11 mouse cellular contexts compared by ENCODE assay signal in genomic region chr2:172468346-172468819, GRCm38 (mm10). TPM values are rescaled to one million over a fixed set of nuclear protein-coding genes. Genes with fewer than 3 reads are reported as not detected.
A peak's percentile ranks its signal among the peaks of the same experiment; 100 is the strongest.
DNase-seq lines count a peak whose midpoint lies in the region; ATAC-seq lines count a peak whose summit lies in the region.
"Had no signal": no experiment of that assay in that cellular context is flagged by ENCODE, and none has a peak within 500 bp of the region (broad histone marks: within the 10 kb centered on the region; RNA-seq: fewer than 3 reads in every experiment).

No protein-coding gene starts in this region.

- no peak overlapping the region for H3K4me3 ChIP-seq in hindbrain, embryonic 13.5 days
- H3K4me3 ChIP-seq in hindbrain, embryonic 11.5 days (ENCODE audit: low read depth, low read length) = no peak overlapping the region
- H3K4me3 ChIP-seq in hindbrain, embryonic 15.5 days = no peak overlapping the region
- H3K4me3 ChIP-seq in liver, embryonic 12.5 days = no peak overlapping the region

- H3K4me1 ChIP-seq in hindbrain, embryonic 13.5 days (replicated peaks) = peaks cover 8% of the 10 kb centered on the region; the same call in 1 of the 2 replicates
- H3K4me1 ChIP-seq in hindbrain, embryonic 11.5 days (replicated peaks; ENCODE audit: control insufficient read depth, insufficient read depth, low read length) = no peaks in the 10 kb centered on the region
- peaks cover 9% of the 10 kb centered on the region; the same call in 1 of the 2 replicates for H3K4me1 ChIP-seq in hindbrain, embryonic 15.5 days (replicated peaks)
- no peaks in the 10 kb centered on the region for H3K4me1 ChIP-seq in liver, embryonic 12.5 days

- no peak for DNase-seq in hindbrain, embryonic 11.5 days (ENCODE audit: low spot score)
- peak; percentile 88 for DNase-seq in adrenal gland, adult 8-10 months
- DNase-seq in ovary, adult 18-20 months (ENCODE audit: low spot score) = peak; percentile 28
- DNase-seq in gastrocnemius, postnatal 14 days = no peak

- intact Hi-C loops in gastrocnemius, postnatal 14 days (cut with DNase I; ENCODE audit: low total_unique reads) = no loop called here

- no peaks in the 10 kb centered on the region for H3K9me3 ChIP-seq in hindbrain, embryonic 13.5 days
- H3K9me3 ChIP-seq in hindbrain, embryonic 11.5 days (ENCODE audit: control insufficient read depth, low read length) = no peaks in the 10 kb centered on the region
- no peaks in the 10 kb centered on the region for H3K9me3 ChIP-seq in hindbrain, embryonic 15.5 days
- H3K9me3 ChIP-seq in liver, embryonic 12.5 days (replicated peaks) = no peaks in the 10 kb centered on the region

- no peak overlapping the region; the same call in 1 of the 2 replicates for H3K9ac ChIP-seq in hindbrain, embryonic 13.5 days
- no peak overlapping the region for H3K9ac ChIP-seq in hindbrain, embryonic 11.5 days (ENCODE audit: low read depth, low read length)
- no peak overlapping the region for H3K9ac ChIP-seq in hindbrain, embryonic 15.5 days
- H3K9ac ChIP-seq in liver, embryonic 12.5 days = no peak overlapping the region

- H3K4me2 ChIP-seq in hindbrain, embryonic 13.5 days = no peak overlapping the region
- no peak overlapping the region for H3K4me2 ChIP-seq in hindbrain, embryonic 11.5 days (replicated peaks; ENCODE audit: low read depth, low read length)
- H3K4me2 ChIP-seq in hindbrain, embryonic 15.5 days = no peak overlapping the region
- H3K4me2 ChIP-seq in liver, embryonic 12.5 days = no peak overlapping the region

- H3K27me3 ChIP-seq in hindbrain, embryonic 13.5 days = no peaks in the 10 kb centered on the region
- no peaks in the 10 kb centered on the region for H3K27me3 ChIP-seq in hindbrain, embryonic 11.5 days (ENCODE audit: control insufficient read depth, insufficient read depth, low read length)
- no peaks in the 10 kb centered on the region for H3K27me3 ChIP-seq in hindbrain, embryonic 15.5 days
- no peaks in the 10 kb centered on the region for H3K27me3 ChIP-seq in liver, embryonic 12.5 days (replicated peaks)

- 68% methylated on average over 11 of the region's 11 CpGs for WGBS in hindbrain, embryonic 13.5 days
- WGBS in hindbrain, embryonic 11.5 days = 80% methylated on average over 11 of the region's 11 CpGs
- WGBS in hindbrain, embryonic 15.5 days = 61% methylated on average over 11 of the region's 11 CpGs
- 89% methylated on average over 11 of the region's 11 CpGs for WGBS in liver, embryonic 12.5 days (ENCODE audit: insufficient replicate concordance)

- ATAC-seq in hindbrain, embryonic 13.5 days (ENCODE audit: low FRiP score) = peak; percentile 62
- ATAC-seq in hindbrain, embryonic 11.5 days (ENCODE audit: low FRiP score) = no peak
- ATAC-seq in hindbrain, embryonic 15.5 days (ENCODE audit: low FRiP score, low read depth) = peak; percentile 77
- ATAC-seq in liver, embryonic 12.5 days = no peak
- no peak for ATAC-seq in erythroblast, adult 5-6 weeks (replicated peaks; ENCODE audit: low FRiP score, poor library complexity, severe bottlenecking)

- peaks cover 67% of the 10 kb centered on the region for H3K36me3 ChIP-seq in hindbrain, embryonic 13.5 days
- H3K36me3 ChIP-seq in hindbrain, embryonic 11.5 days (ENCODE audit: control insufficient read depth, insufficient read depth, low read length) = no peaks in the 10 kb centered on the region; the same call in 1 of the 2 replicates
- H3K36me3 ChIP-seq in hindbrain, embryonic 15.5 days = peaks cover 35% of the 10 kb centered on the region
- peaks cover 67% of the 10 kb centered on the region for H3K36me3 ChIP-seq in liver, embryonic 12.5 days

- H3K27ac ChIP-seq in hindbrain, embryonic 13.5 days = no peak overlapping the region
- H3K27ac ChIP-seq in hindbrain, embryonic 11.5 days (ENCODE audit: low read depth, low read length) = no peak overlapping the region
- no peak overlapping the region for H3K27ac ChIP-seq in hindbrain, embryonic 15.5 days (replicated peaks)
- H3K27ac ChIP-seq in liver, embryonic 12.5 days = no peak overlapping the region

RNA-seq across cellular contexts. Expression of gene Fam209, which starts 3.9 kb away (rescaled TPM):
- 0.40 TPM in 1 of 2 replicates, not detected in the other for polyA plus RNA-seq in hindbrain, embryonic 13.5 days (2015; fragmentation: Nextera tagmentation; extraction: Ambion mirVana)
- polyA plus RNA-seq in hindbrain, embryonic 11.5 days (2014; fragmentation: Nextera tagmentation; extraction: Ambion mirVana) = 0.31 TPM in 1 of 2 replicates, not detected in the other
- under 1 TPM in 1 of 4 experiments, not detected in 3; 0.38 TPM for total RNA-seq in adrenal gland, adult 8-10 months (2022)
- polyA plus RNA-seq in hindbrain, embryonic 15.5 days (2015; fragmentation: Nextera tagmentation; extraction: Ambion mirVana) = 0.64 TPM in 1 of 2 replicates, not detected in the other
- under 1 TPM in 1 of 2 experiments, not detected in 1; 0.58 TPM for total RNA-seq in gastrocnemius, postnatal 14 days (2021)
- polyA plus RNA-seq in liver, embryonic 12.5 days (2016; fragmentation: Nextera tagmentation; extraction: Ambion mirVana) = 0.20 TPM in 1 of 2 replicates, not detected in the other
- total RNA-seq in erythroblast, adult 5-6 weeks (2015; ENCODE audit: low replicate concordance) = not detected in 2 replicates
- not detected in 2 replicates for total RNA-seq in erythroblast, adult 5-6 weeks (2017; ENCODE audit: low replicate concordance)
- total RNA-seq: left cerebral cortex, postnatal 25 days had no signal
- polyA plus RNA-seq: neural tube, embryonic 11.5 days had no signal

RNA-seq across cellular contexts. Expression of gene Gcnt7, which starts 10.0 kb away (rescaled TPM):
- 1.6 and 1.9 TPM in 2 replicates for polyA plus RNA-seq in hindbrain, embryonic 13.5 days (2015; fragmentation: Nextera tagmentation; extraction: Ambion mirVana)
- polyA plus RNA-seq in hindbrain, embryonic 11.5 days (2014; fragmentation: Nextera tagmentation; extraction: Ambion mirVana) = 0.56 and 0.97 TPM in 2 replicates
- total RNA-seq in adrenal gland, adult 8-10 months (2022) = not detected
- 1.6 and 1.8 TPM in 2 replicates for polyA plus RNA-seq in hindbrain, embryonic 15.5 days (2015; fragmentation: Nextera tagmentation; extraction: Ambion mirVana)
- total RNA-seq in gastrocnemius, postnatal 14 days (2021) = not detected
- 0.98 and 1.1 TPM in 2 replicates for polyA plus RNA-seq in liver, embryonic 12.5 days (2016; fragmentation: Nextera tagmentation; extraction: Ambion mirVana)
- not detected in 2 replicates for total RNA-seq in erythroblast, adult 5-6 weeks (2015; ENCODE audit: low replicate concordance)
- total RNA-seq in erythroblast, adult 5-6 weeks (2017; ENCODE audit: low replicate concordance) = 1.1 TPM in 1 of 2 replicates, not detected in the other
- total RNA-seq: gastrocnemius, postnatal 4 days; left cerebral cortex, postnatal 25 days had no signal

RNA-seq across cellular contexts. Expression of gene Rtf2, which starts 28.0 kb away (rescaled TPM):
- polyA plus RNA-seq in hindbrain, embryonic 13.5 days (2015; fragmentation: Nextera tagmentation; extraction: Ambion mirVana) = 99.8 and 102 TPM in 2 replicates
- 95.5 and 102 TPM in 2 replicates for polyA plus RNA-seq in hindbrain, embryonic 11.5 days (2014; fragmentation: Nextera tagmentation; extraction: Ambion mirVana)
- total RNA-seq in adrenal gland, adult 8-10 months (2022) = 10 to 100 TPM; 77.2 to 92.4 (median 82.4) TPM
- polyA plus RNA-seq in hindbrain, embryonic 15.5 days (2015; fragmentation: Nextera tagmentation; extraction: Ambion mirVana) = 88.8 and 93.1 TPM in 2 replicates
- total RNA-seq in gastrocnemius, postnatal 14 days (2021) = 10 to 100 TPM; 30.8 to 32.9 TPM
- 55.6 and 59.2 TPM in 2 replicates for polyA plus RNA-seq in liver, embryonic 12.5 days (2016; fragmentation: Nextera tagmentation; extraction: Ambion mirVana)
- 18.3 and 24.7 TPM in 2 replicates for total RNA-seq in erythroblast, adult 5-6 weeks (2015; ENCODE audit: low replicate concordance)
- total RNA-seq in erythroblast, adult 5-6 weeks (2017; ENCODE audit: low replicate concordance) = 59.5 and 80.9 TPM in 2 replicates

Comparison
In these comparisons a context has a peak if more than half of its experiments do, and no peak if none do; other contexts are left out.
1. ATAC-seq: peak in hindbrain, embryonic 13.5 days (single experiment) and hindbrain, embryonic 15.5 days (single experiment); none in hindbrain, embryonic 11.5 days (single experiment), liver, embryonic 12.5 days (single experiment) and erythroblast, adult 5-6 weeks (single experiment).
2. DNase-seq: peak in adrenal gland, adult 8-10 months (single experiment) and ovary, adult 18-20 months (single experiment); none in hindbrain, embryonic 11.5 days (single experiment) and gastrocnemius, postnatal 14 days (single experiment).